Mouse (Mus musculus) 416B (cell line): ENCODE data around the gene Ramp2.

Source experiments
- DNase-seq: peaks from one replicate; pipeline ENCODE4 v3.0.0; 2011; ENCODE audit warnings: low read depth

Gene Ramp2

DNA sequence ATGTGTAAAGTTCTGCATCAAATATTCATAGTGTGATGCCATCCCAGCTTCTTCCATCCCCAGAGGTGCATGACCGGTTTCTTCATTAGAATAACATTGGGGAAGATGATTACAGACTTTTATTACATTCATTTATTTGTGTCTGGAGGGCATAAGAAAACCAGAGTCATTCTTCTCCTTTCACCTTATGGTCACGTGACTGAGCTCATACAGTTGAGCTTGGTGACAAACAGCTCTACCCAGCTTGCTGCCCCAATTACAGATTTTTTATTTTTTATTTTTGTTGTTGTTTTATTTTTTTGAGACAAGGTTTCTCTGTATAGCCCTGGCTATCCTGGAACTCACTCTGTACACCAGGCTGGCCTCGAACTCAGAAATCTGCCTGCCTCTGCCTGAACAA, 26.6 kb downstream of the Ramp2 start:
- no peak for DNase-seq

- DNase-seq, result no peak
These were observed 29.5 kb downstream of the Ramp2 start for GRCm38 (mm10) chr11:101275309-101275708.

- no peak for DNase-seq
These were observed 30.7 kb downstream of the Ramp2 start for GRCm38 (mm10) chr11:101276319-101277070.

DNA sequence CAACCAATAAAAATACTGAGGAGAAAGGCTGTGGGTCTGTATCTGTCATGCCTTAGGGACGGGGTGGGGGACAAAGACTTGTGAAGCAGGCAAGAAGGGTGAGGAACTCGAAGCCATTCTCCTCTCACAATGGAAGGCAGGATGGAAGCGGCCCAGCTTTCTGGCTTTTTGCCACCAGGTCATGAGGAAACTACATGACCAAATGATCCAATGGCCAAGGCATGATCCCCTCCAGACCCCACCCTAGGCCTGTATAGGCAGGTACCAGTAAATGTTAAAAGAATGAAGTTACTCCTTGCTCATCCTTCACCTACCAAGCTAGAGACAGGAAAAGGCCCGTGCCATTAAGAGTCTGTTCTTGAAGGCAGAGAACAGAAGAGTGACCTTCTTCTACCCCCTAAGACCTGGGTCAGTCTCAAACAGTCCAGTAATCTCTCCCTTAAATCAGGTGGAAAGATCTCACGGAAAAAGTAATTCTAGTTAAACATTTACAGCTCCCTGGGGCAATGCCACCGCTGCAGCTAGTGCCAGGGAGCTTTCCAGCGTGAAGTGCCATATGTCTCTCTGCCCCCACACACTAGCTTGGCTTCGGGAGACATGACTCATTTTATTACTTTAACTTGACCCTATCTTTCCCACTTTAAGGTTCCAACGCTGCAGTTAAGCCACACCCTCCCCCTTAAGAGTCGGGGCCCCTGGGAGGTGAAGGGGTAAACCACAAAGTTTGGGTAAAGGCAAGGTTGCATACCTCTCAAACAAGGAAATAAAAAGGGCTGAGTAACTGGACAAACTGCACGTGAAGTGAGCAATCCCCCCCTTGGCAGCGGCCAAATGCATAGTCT, 31.8 kb downstream of the Ramp2 start:
- peak; percentile 77 for DNase-seq

- DNase-seq, result peak; percentile 94
These were observed 32.7 kb downstream of the Ramp2 start, which contains the start of the genes Cntd1 and Coa3 for GRCm38 (mm10) chr11:101278223-101279192. Gene Cntd1, plus strand, starts transcription at chr11:101279012. Gene Coa3, minus strand, starts transcription at chr11:101279114.

DNA sequence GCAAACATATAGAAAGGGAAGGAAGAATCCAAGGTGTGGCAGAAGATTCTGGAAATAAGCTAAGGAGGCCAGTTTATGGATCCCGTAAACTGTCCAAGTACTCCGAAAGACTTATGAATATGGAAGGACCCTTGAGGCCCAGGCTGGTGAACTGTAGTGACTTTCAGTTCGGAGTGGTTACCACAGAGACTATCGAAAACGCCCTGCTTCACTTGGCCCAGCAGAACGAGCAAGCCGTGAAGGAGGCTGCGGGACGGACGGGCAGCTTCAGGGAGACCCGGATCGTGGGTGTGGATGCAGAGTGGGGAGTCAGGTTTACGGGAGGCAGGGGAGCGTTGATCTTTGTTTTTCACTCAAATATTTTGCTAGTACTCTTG, 33.4 kb downstream of the Ramp2 start:
- DNase-seq, result no peak

- DNase-seq, result no peak
These were observed 35.0 kb downstream of the Ramp2 start for GRCm38 (mm10) chr11:101280837-101281236.

GRCm38 (mm10) chr11:101282896-101283295, 37.1 kb downstream of the Ramp2 start:
- DNase-seq, result no peak

DNA sequence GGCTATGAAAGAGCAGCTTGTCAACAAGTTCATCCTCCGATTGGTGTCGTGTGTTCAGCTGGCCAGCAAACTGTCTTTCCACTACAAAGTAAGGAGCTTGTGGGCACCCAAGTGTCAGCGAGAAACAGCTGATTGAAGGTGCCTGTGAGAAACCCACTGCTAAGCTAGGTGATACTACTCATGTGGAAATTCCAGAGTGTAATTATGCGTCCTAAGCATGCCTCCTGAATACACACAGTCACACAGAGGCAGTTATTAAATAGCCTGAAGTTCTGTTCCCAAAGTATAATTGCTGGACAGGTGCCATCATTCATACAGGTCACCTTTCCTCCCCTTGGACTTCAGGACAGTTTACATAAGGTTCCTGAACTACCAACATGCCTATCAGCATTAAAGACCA, 38.0 kb downstream of the Ramp2 start:
- DNase-seq, result no peak

- DNase-seq, result peak; percentile 85
These were observed 41.5 kb downstream of the Ramp2 start for GRCm38 (mm10) chr11:101287306-101287705.

DNA sequence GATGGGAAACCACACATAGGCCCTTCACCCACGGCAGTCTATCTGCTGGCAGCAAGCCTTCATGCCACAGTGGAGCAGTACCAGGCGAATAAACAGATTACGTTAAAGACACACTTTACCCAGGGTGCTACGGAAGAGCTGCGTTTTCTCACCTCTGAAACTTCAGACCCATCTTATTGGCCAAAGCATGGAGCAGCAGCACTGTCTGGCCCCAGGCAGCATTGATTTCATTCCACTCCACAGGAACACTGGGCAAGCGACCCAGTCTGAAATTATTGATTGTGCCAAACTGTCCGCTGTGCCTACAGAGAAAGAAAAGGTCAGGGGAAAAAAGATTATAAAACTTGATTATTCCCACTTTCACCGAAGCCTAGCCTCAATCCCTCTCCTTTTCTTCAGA, 45.4 kb downstream of the Ramp2 start:
- DNase-seq, result no peak

DNA sequence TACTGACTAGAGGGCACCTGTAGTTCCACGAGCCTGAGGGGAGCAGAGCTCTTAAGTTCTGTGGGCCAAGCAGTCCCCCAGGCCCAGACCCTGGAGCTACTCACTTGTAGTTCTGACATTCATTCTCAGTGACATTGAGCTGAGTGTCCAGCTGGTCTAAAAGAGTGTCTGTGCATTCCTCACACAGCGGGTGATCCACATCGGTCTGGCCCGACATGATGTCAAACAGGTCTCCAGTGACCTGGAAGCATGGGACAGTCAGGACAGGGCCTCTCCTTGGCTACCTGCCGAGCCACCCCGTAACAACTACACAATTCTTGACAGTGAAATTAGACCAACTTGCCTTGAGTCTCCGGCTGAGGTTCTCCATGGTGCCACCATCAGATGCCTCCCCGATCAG, 49.4 kb downstream of the Ramp2 start:
- DNase-seq, result no peak

DNA sequence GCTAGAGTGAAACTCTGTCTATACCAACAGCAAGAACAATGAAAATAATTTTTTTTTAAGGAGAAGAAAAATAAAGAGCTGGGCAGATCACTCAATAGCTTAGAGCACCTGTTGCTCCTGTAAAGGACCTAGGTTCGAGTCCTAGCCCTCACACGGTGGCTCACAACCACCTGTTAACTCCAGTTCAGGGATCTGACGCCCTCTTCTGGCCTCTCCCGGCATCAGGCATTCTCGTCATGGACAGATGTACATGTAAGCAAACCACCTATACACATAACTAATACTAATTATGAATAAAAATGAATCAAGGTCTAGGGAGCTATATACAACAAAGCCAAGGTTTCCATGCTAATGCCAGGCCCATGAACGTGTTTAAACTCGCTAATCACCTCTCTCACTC, 55.1 kb downstream of the Ramp2 start:
- peak; percentile 35 for DNase-seq

GRCm38 (mm10) chr11:101301299-101302003, 55.6 kb downstream of the Ramp2 start:
- peak; percentile 19 for DNase-seq

- peak; percentile 97 for DNase-seq
These were observed 56.4 kb downstream of the Ramp2 start, which contains the start of gene Becn1 for GRCm38 (mm10) chr11:101302004-101302798. Gene Becn1, minus strand, starts transcription at chr11:101302286.

DNA sequence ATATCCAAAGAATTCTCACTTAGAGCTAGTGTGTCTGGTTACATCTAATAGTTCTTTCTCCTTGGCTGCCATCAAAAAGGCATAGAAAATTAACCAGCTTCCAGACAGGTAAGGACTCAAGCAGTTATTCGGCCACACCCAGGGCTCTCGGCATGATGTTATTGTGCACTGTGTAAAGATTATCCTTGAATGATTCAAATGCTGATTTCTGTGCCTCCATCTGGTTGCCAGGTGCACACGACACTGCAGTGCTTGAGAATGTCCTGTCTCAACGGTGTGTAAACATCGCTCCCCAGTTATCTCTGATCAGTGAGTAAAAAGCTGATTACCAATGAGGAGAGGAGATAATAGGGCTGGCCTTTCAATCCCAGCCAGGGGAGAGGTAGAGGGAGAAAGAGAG, 61.9 kb downstream of the Ramp2 start:
- no peak for DNase-seq
